Mouse (Mus musculus) bone marrow macrophage, adult 2 months (primary cell): ENCODE data around the gene Sspo.

Experiments used
- CTCF ChIP-seq: IDR thresholded peaks from 2 replicates; pipeline ENCODE4 v1.5.1; 2012; ENCODE audit warnings: low read depth, mild to moderate bottlenecking, low read length, moderate library complexity
- POLR2A ChIP-seq: IDR thresholded peaks from 2 replicates; pipeline ENCODE4 v1.6.1; 2012; ENCODE audit warnings: mild to moderate bottlenecking, low read depth, low read length, borderline replicate concordance

DNA sequence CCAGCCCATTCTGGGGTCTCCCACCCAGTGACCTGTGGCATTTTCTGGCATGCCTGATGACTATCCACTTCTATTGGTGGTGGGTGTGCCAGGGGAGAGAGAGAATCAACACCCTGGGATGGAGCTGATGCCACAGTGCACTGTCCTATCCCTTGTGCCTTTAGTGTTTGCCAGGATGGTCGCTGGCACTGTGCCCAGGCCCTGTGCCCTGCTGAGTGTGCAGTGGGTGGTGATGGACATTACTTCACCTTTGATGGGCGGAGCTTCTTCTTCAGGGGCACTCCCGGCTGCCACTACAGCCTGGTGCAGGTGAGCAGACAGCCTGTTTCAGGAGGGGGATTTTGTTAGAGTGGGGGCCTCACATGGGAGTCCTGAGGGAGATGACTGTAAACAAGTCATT is 4.7 kb downstream of the Sspo start:
- TF ChIP-seq CTCF: no peak
- TF ChIP-seq POLR2A: no peak
